Mouse (Mus musculus) lung, adult 2 months (tissue): ENCODE results near the gene Itprid1.

Source experiments
- CTCF ChIP-seq: fragments of 200-500 bp; IDR thresholded peaks from 2 replicates; pipeline ENCODE4 v1.5.1; 2011; ENCODE audit warnings: mild to moderate bottlenecking, low read length, control low read depth; ENCODE audit not compliant: insufficient read depth
- POLR2A ChIP-seq: fragments of 200-500 bp; IDR thresholded peaks from 2 replicates; pipeline ENCODE4 v1.6.1; 2011; ENCODE audit warnings: low read depth, mild to moderate bottlenecking, control low read depth, low read length, borderline replicate concordance; ENCODE audit errors: extremely low read depth

DNA sequence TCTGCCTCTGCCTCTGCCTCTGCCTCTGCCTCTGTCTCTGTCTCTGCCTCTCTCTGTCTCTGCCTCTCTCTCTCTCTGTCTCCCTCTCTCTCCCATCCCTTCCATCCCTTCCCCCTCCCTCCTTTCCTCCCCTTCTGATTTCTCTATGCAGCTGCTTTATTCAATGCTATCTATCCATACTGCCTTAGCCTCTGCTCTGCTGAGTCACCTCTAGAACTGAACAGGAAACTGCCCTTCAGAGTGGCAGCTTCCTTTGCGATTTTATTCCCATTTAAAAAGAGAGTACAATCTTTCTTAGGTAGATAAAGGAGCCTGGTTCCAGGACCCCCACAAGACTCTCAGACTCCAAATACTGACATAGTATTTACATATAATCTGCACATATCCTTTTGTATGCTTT is 47.1 kb upstream of the Itprid1 start:
- TF ChIP-seq CTCF (no peak), POLR2A (no peak)
